Mouse (Mus musculus): ENCODE measurements at regions not wholly inside any gene's neighbourhood (a gene's known extent, or its start where the extent isn't known, plus 50 kb on each side); places are given as distances from the start of the nearest gene placed in this dataset.
"Not testable (repeated sequence)": the region's sequence is repeated elsewhere in the genome, so short reads cannot be mapped to it uniquely, and the experiment has no call there.

GRCm38 (mm10) chr1:107772967-107773366 is 183.2 kb downstream of the Serpinb8 start:
- H3K4me2 ChIP-seq (ENCODE audit: low read depth, low read length), result no peak overlapping the region
- H3K9ac ChIP-seq (ENCODE audit: low read length), result no peak overlapping the region
- H3K4me3 ChIP-seq (ENCODE audit: low read length), result no peak overlapping the region
- H3K9me3 ChIP-seq (replicated peaks; ENCODE audit: control insufficient read depth, low read length), result no peaks in the 10 kb centered on the region
- H3K36me3 ChIP-seq (ENCODE audit: control insufficient read depth, insufficient read depth), result no peaks in the 10 kb centered on the region
- H3K27ac ChIP-seq (ENCODE audit: low read length), result no peak overlapping the region
- no peak for ATAC-seq (replicated peaks; ENCODE audit: extremely low read depth, insufficient read depth, low FRiP score)
- WGBS, result 71% methylated on average over 2 of the region's 2 CpGs
- no peaks in the 10 kb centered on the region for H3K4me1 ChIP-seq (ENCODE audit: control insufficient read depth, insufficient read depth, low read length)
- no peaks in the 10 kb centered on the region for H3K27me3 ChIP-seq (ENCODE audit: control insufficient read depth, insufficient read depth, low read length)

- WGBS, result 79% methylated on average over 5 of the region's 5 CpGs
- no peak for ATAC-seq (replicated peaks; ENCODE audit: extremely low read depth, insufficient read depth, low FRiP score)
- H3K4me3 ChIP-seq (ENCODE audit: low read length), result no peak overlapping the region
Measured at GRCm38 (mm10) chr1:107783079-107783478, 193.3 kb downstream of the Serpinb8 start.

GRCm38 (mm10) chr1:107805823-107806222 is 216.0 kb downstream of the Serpinb8 start:
- Histone ChIP-seq H3K9ac (ENCODE audit: low read length) (no peak overlapping the region), H3K4me1 (ENCODE audit: control insufficient read depth, insufficient read depth, low read length) (no peaks in the 10 kb centered on the region), H3K4me2 (ENCODE audit: low read depth, low read length) (no peak overlapping the region), H3K27me3 (ENCODE audit: control insufficient read depth, insufficient read depth, low read length) (no peaks in the 10 kb centered on the region), H3K36me3 (ENCODE audit: control insufficient read depth, insufficient read depth) (no peaks in the 10 kb centered on the region), H3K9me3 (replicated peaks; ENCODE audit: control insufficient read depth, low read length) (no peaks in the 10 kb centered on the region), H3K4me3 (ENCODE audit: low read length) (no peak overlapping the region), H3K27ac (ENCODE audit: low read length) (no peak overlapping the region)
- ATAC-seq (replicated peaks; ENCODE audit: extremely low read depth, insufficient read depth, low FRiP score), result no peak
- 63% methylated on average over 5 of the region's 5 CpGs for WGBS

More at GRCm38 (mm10) chr1:107783079-107783478, 193.3 kb downstream of the Serpinb8 start:
- Histone ChIP-seq H3K9ac (ENCODE audit: low read length) (no peak overlapping the region), H3K4me2 (ENCODE audit: low read depth, low read length) (no peak overlapping the region), H3K4me1 (ENCODE audit: control insufficient read depth, insufficient read depth, low read length) (no peaks in the 10 kb centered on the region), H3K27ac (ENCODE audit: low read length) (no peak overlapping the region), H3K27me3 (ENCODE audit: control insufficient read depth, insufficient read depth, low read length) (no peaks in the 10 kb centered on the region), H3K36me3 (ENCODE audit: control insufficient read depth, insufficient read depth) (no peaks in the 10 kb centered on the region), H3K9me3 (replicated peaks; ENCODE audit: control insufficient read depth, low read length) (no peaks in the 10 kb centered on the region)

GRCm38 (mm10) chr1:107807367-107807766 is 217.6 kb downstream of the Serpinb8 start:
- not testable (repeated sequence) for ATAC-seq (replicated peaks; ENCODE audit: extremely low read depth, insufficient read depth, low FRiP score); H3K36me3 ChIP-seq (ENCODE audit: control insufficient read depth, insufficient read depth); H3K27ac ChIP-seq (ENCODE audit: low read length); H3K4me1 ChIP-seq (ENCODE audit: control insufficient read depth, insufficient read depth, low read length); H3K9ac ChIP-seq (ENCODE audit: low read length); H3K4me2 ChIP-seq (ENCODE audit: low read depth, low read length); H3K27me3 ChIP-seq (ENCODE audit: control insufficient read depth, insufficient read depth, low read length); H3K4me3 ChIP-seq (ENCODE audit: low read length); H3K9me3 ChIP-seq (replicated peaks; ENCODE audit: control insufficient read depth, low read length)
- 80% methylated on average over 2 of the region's 2 CpGs for WGBS

GRCm38 (mm10) chr1:107811136-107811535 is 221.3 kb downstream of the Serpinb8 start:
- no peak for ATAC-seq (replicated peaks; ENCODE audit: extremely low read depth, insufficient read depth, low FRiP score)
- Histone ChIP-seq H3K9me3 (replicated peaks; ENCODE audit: control insufficient read depth, low read length) (no peaks in the 10 kb centered on the region), H3K27ac (ENCODE audit: low read length) (no peak overlapping the region), H3K36me3 (ENCODE audit: control insufficient read depth, insufficient read depth) (no peaks in the 10 kb centered on the region), H3K4me2 (ENCODE audit: low read depth, low read length) (no peak overlapping the region), H3K27me3 (ENCODE audit: control insufficient read depth, insufficient read depth, low read length) (no peaks in the 10 kb centered on the region), H3K9ac (ENCODE audit: low read length) (no peak overlapping the region), H3K4me3 (ENCODE audit: low read length) (no peak overlapping the region), H3K4me1 (ENCODE audit: control insufficient read depth, insufficient read depth, low read length) (no peaks in the 10 kb centered on the region)
- 75% methylated on average over 1 of the region's 1 CpGs for WGBS

GRCm38 (mm10) chr1:107811859-107812258 is 222.1 kb downstream of the Serpinb8 start:
- Histone ChIP-seq H3K9me3 (replicated peaks; ENCODE audit: control insufficient read depth, low read length) (no peaks in the 10 kb centered on the region), H3K36me3 (ENCODE audit: control insufficient read depth, insufficient read depth) (no peaks in the 10 kb centered on the region), H3K27me3 (ENCODE audit: control insufficient read depth, insufficient read depth, low read length) (no peaks in the 10 kb centered on the region), H3K4me1 (ENCODE audit: control insufficient read depth, insufficient read depth, low read length) (no peaks in the 10 kb centered on the region), H3K4me2 (ENCODE audit: low read depth, low read length) (no peak overlapping the region), H3K9ac (ENCODE audit: low read length) (no peak overlapping the region), H3K27ac (ENCODE audit: low read length) (no peak overlapping the region), H3K4me3 (ENCODE audit: low read length) (no peak overlapping the region)
- no peak for ATAC-seq (replicated peaks; ENCODE audit: extremely low read depth, insufficient read depth, low FRiP score)
- WGBS, result 72% methylated on average over 2 of the region's 2 CpGs

- no peaks in the 10 kb centered on the region for H3K4me1 ChIP-seq (ENCODE audit: control insufficient read depth, insufficient read depth, low read length)
Measured at GRCm38 (mm10) chr1:107837877-107838276, 248.1 kb downstream of the Serpinb8 start.

GRCm38 (mm10) chr1:107852386-107852785 is 262.6 kb downstream of the Serpinb8 start:
- H3K9me3 ChIP-seq (replicated peaks; ENCODE audit: control insufficient read depth, low read length), result no peaks in the 10 kb centered on the region
- H3K27me3 ChIP-seq (ENCODE audit: control insufficient read depth, insufficient read depth, low read length), result no peaks in the 10 kb centered on the region
- no peaks in the 10 kb centered on the region for H3K4me1 ChIP-seq (ENCODE audit: control insufficient read depth, insufficient read depth, low read length)
- no peak overlapping the region for H3K27ac ChIP-seq (ENCODE audit: low read length)
- H3K4me3 ChIP-seq (ENCODE audit: low read length), result no peak overlapping the region
- H3K4me2 ChIP-seq (ENCODE audit: low read depth, low read length), result no peak overlapping the region
- no peak overlapping the region for H3K9ac ChIP-seq (ENCODE audit: low read length)
- 70% methylated on average over 2 of the region's 2 CpGs for WGBS
- ATAC-seq (replicated peaks; ENCODE audit: extremely low read depth, insufficient read depth, low FRiP score), result no peak
- no peaks in the 10 kb centered on the region for H3K36me3 ChIP-seq (ENCODE audit: control insufficient read depth, insufficient read depth)

More at GRCm38 (mm10) chr1:107837877-107838276, 248.1 kb downstream of the Serpinb8 start:
- Histone ChIP-seq H3K27me3 (ENCODE audit: control insufficient read depth, insufficient read depth, low read length) (no peaks in the 10 kb centered on the region), H3K9me3 (replicated peaks; ENCODE audit: control insufficient read depth, low read length) (no peaks in the 10 kb centered on the region), H3K4me2 (ENCODE audit: low read depth, low read length) (no peak overlapping the region), H3K4me3 (ENCODE audit: low read length) (no peak overlapping the region), H3K36me3 (ENCODE audit: control insufficient read depth, insufficient read depth) (no peaks in the 10 kb centered on the region), H3K27ac (ENCODE audit: low read length) (no peak overlapping the region), H3K9ac (ENCODE audit: low read length) (no peak overlapping the region)
- WGBS, result 77% methylated on average over 5 of the region's 5 CpGs
- no peak for ATAC-seq (replicated peaks; ENCODE audit: extremely low read depth, insufficient read depth, low FRiP score)

- H3K4me3 ChIP-seq (ENCODE audit: low read length), result no peak overlapping the region
Measured at GRCm38 (mm10) chr1:107853001-107853400, 263.2 kb downstream of the Serpinb8 start.

More at GRCm38 (mm10) chr1:107853001-107853400, 263.2 kb downstream of the Serpinb8 start:
- no peak for ATAC-seq (replicated peaks; ENCODE audit: extremely low read depth, insufficient read depth, low FRiP score)
- WGBS, result 86% methylated on average over 4 of the region's 4 CpGs
- H3K4me2 ChIP-seq (ENCODE audit: low read depth, low read length), result no peak overlapping the region
- H3K9me3 ChIP-seq (replicated peaks; ENCODE audit: control insufficient read depth, low read length), result no peaks in the 10 kb centered on the region
- no peaks in the 10 kb centered on the region for H3K36me3 ChIP-seq (ENCODE audit: control insufficient read depth, insufficient read depth)
- no peak overlapping the region for H3K27ac ChIP-seq (ENCODE audit: low read length)
- no peak overlapping the region for H3K9ac ChIP-seq (ENCODE audit: low read length)
- no peaks in the 10 kb centered on the region for H3K27me3 ChIP-seq (ENCODE audit: control insufficient read depth, insufficient read depth, low read length)
- no peaks in the 10 kb centered on the region for H3K4me1 ChIP-seq (ENCODE audit: control insufficient read depth, insufficient read depth, low read length)

Measured in heart, embryonic 16.5 days (tissue).